Mouse (Mus musculus): ENCODE results near the gene Cyp4f37.

DNA sequence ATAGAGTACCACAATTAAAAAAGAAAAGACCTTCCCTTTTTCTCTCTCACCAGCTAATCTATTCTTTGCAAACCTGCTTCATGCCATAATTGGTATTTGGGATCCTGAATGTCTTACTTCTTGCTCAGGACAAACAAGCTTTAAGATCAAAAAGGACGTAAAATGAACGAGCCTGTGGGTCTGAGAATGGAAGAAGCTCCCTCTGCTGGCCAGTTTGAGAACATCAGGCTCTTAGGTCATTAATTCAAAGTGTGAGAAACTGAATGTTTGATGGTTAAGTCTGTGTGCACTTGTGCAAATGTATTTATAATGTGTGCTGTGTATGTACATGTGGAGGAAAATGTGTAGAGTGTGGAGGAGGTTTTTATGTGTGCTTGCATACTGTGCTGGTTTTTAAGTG, 59.3 kb downstream of the Cyp4f37 start:
- no peak for TF ChIP-seq CTCF (IDR thresholded peaks at IDR 0.05; ENCODE audit: insufficient read depth, low read depth, low read length)
- TF ChIP-seq POLR2A (IDR thresholded peaks at IDR 0.05; ENCODE audit: insufficient read depth, low read depth, low read length), result no peak
